ENCODE assay signal across 8 mouse cellular contexts in genomic region chr15:102405489-102406195, GRCm38 (mm10). TPM values are rescaled to one million over a fixed set of nuclear protein-coding genes. Genes with fewer than 3 reads are reported as not detected.
DNase-seq lines count a peak whose midpoint lies in the region; ATAC-seq lines count a peak whose summit lies in the region.

Gene Sp1, plus strand, starts transcription at chr15:102406143.

- WGBS in hindbrain, embryonic 12.5 days, result under 1% methylated on average over 38 of the region's 38 CpGs

- ATAC-seq in hindbrain, embryonic 12.5 days (ENCODE audit: low FRiP score), result peak; percentile 100

- H3K4me1 ChIP-seq in hindbrain, embryonic 12.5 days, result peaks cover 39% of the 10 kb centered on the region

- H3K4me3 ChIP-seq in hindbrain, embryonic 12.5 days, result peak within 1 kb of the TSS; percentile 93

- peak within 1 kb of the TSS; percentile 62 for H3K4me2 ChIP-seq in hindbrain, embryonic 12.5 days (replicated peaks)

- DNase-seq in NIH3T3 (ENCODE audit: low read depth), result peak; percentile 99
- peak; percentile 98 to 99 for DNase-seq in cerebellum, postnatal 10 days
- DNase-seq in frontal cortex, postnatal 10 days (ENCODE audit: low spot score in 2 of 2), result peak; percentile 99 to 100
- DNase-seq in layer of hippocampus, postnatal 14 days (ENCODE audit: low spot score in 2 of 2), result peak; percentile 99 to 100
- DNase-seq in lung, postnatal 14 days, result peak; percentile 96
- peak; percentile 100 for DNase-seq in retina, adult 2 months (ENCODE audit: low read depth, low spot score)
- peak; percentile 98 to 99 for DNase-seq in thymus, postnatal 36 days

- peaks cover 28% of the 10 kb centered on the region for H3K36me3 ChIP-seq in hindbrain, embryonic 12.5 days

- H3K9ac ChIP-seq in hindbrain, embryonic 12.5 days, result peak within 1 kb of the TSS; percentile 98

- H3K27ac ChIP-seq in hindbrain, embryonic 12.5 days, result peak within 1 kb of the TSS; percentile 99

- H3K27me3 ChIP-seq in hindbrain, embryonic 12.5 days, result no peaks in the 10 kb centered on the region

- no peaks in the 10 kb centered on the region for H3K9me3 ChIP-seq in hindbrain, embryonic 12.5 days (replicated peaks)

RNA-seq across cellular contexts. Expression of gene Sp1, which starts in this region (rescaled TPM):
- 9.1 and 9.3 TPM in 2 replicates for polyA plus RNA-seq in hindbrain, embryonic 12.5 days (2016; fragmentation: Nextera tagmentation; extraction: Ambion mirVana)
- 10 to 100 TPM; 22.9 to 28.3 TPM for total RNA-seq in layer of hippocampus, postnatal 14 days (2021)

Comparison
In these comparisons a context has a peak if more than half of its experiments do, and no peak if none do; other contexts are left out.
1. Peak in every context shown above with its lines: DNase-seq, ATAC-seq, H3K4me3 ChIP-seq and H3K27ac ChIP-seq.